Mouse (Mus musculus) embryo, embryonic 9.5 days (tissue): ENCODE data around the gene Kirrel3.

Source experiments
- DNase-seq: peaks from one replicate; pipeline ENCODE4 v3.0.0-alpha.2; 2017; ENCODE audit errors: extremely low spot score

The Kirrel3 gene

GRCm38 (mm10) chr9:35057631-35058030 is 571.9 kb downstream of the Kirrel3 start:
- DNase-seq: no peak

- no peak for DNase-seq
Measured at GRCm38 (mm10) chr9:35058186-35058585, 572.5 kb downstream of the Kirrel3 start.

GRCm38 (mm10) chr9:35058596-35059354 is 573.1 kb downstream of the Kirrel3 start:
- no peak for DNase-seq

- no peak for DNase-seq
Measured at GRCm38 (mm10) chr9:35059881-35060280, 574.2 kb downstream of the Kirrel3 start.

- no peak for DNase-seq
Measured at GRCm38 (mm10) chr9:35061446-35061845, 575.8 kb downstream of the Kirrel3 start.
